Mouse (Mus musculus) erythroblast, embryonic 14.5 days (primary cell): ENCODE measurements around the gene Utp3. TPM values are rescaled to one million over a fixed set of nuclear protein-coding genes. Genes with fewer than 3 reads are reported as not detected.
"Not testable (repeated sequence)": the region's sequence is repeated elsewhere in the genome, so short reads cannot be mapped to it uniquely, and the experiment has no call there.

Experiments used
- H3K27me3 ChIP-seq: 2 replicates; pipeline ENCODE4 v1.6.1; 2012; ENCODE audit warnings: inconsistent platforms; ENCODE audit not compliant: control insufficient read depth
- H3K36me3 ChIP-seq: 2 replicates; pipeline ENCODE4 v1.6.1; 2012; ENCODE audit warnings: mild to moderate bottlenecking, inconsistent platforms; ENCODE audit not compliant: control insufficient read depth
- H3K4me1 ChIP-seq: 2 replicates; pipeline ENCODE4 v1.6.1; 2012; ENCODE audit warnings: inconsistent platforms; ENCODE audit not compliant: control insufficient read depth
- H3K4me3 ChIP-seq: replicated peaks from 2 replicates; pipeline ENCODE3; 2012; ENCODE audit warnings: moderate library complexity, mild to moderate bottlenecking, inconsistent platforms
- H3K9me3 ChIP-seq: 2 replicates; pipeline ENCODE4 v1.6.1; 2012; ENCODE audit warnings: low read length, inconsistent platforms, mixed read lengths; ENCODE audit not compliant: control insufficient read depth
- GATA1 ChIP-seq: IDR thresholded peaks from 2 replicates; pipeline ENCODE4 v1.6.1; 2012; ENCODE audit warnings: low read length, inconsistent platforms, mixed read lengths
- TAL1 ChIP-seq: IDR thresholded peaks from 3 replicates; pipeline ENCODE4 v1.6.1; 2012; ENCODE audit warnings: low read length, inconsistent platforms, mixed read lengths
- polyA plus RNA-seq: library from polyadenylated mRNA; stranded (reverse); fragments of >175 nt; gene quantifications from 2 replicates; pipeline ENCODE4 v1.2.3, GENCODE M21; 2012

Gene Utp3
- polyA plus RNA-seq: 4.7 and 6.2 TPM in 2 replicates

DNA sequence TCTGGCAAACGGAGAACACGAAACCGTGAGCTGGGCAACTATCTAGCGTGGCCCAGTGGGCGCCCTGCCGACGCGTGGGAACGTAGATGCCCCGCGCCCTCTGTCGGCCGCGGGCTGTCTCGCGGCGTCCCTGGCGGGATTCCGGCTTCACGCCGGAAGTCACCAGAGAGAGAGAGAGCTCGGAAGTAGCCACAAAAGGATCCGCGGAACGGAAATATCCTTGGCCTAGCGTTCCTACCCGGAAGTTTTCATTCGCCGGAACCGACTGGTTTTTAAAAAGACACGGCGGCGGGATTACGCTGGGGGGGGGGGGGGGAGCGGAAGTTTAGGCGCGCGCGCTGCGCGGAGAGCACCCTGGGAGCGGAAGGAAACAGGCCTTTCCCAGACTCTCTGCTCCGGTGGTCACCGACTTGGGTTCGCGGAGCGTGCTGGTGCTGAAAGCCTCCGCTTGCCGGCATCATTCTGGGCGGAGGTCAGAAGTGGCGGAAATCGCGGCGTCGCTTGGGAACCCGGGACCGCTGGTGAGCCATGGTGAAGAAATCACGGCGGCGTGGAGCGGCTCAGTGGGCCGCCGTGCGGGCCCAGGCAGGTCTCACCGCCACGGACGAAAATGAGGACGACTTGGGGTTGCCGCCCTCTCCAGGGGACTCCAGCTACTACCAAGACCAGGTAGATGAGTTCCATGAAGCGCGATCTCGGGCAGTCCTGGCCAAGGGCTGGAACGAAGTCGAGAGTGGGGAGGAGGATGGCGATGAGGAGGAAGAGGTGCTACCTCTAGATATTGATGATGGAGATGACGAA lies at the start of gene Utp3:
TSS of gene Utp3 (plus strand) at position 377 of the 801 bp plus-strand sequence.
- Histone ChIP-seq H3K4me1 (peaks cover 30% of the 10 kb centered on the region), H3K27me3 (no peaks in the 10 kb centered on the region), H3K4me3 (peak within 1 kb of the TSS; percentile 74), H3K36me3 (peaks cover 14% of the 10 kb centered on the region), H3K9me3 (no peaks in the 10 kb centered on the region)
- TF ChIP-seq GATA1: 0 out of 2 replicates have a peak, but pooled peaks have one; percentile 6
- no peak for TF ChIP-seq TAL1

DNA sequence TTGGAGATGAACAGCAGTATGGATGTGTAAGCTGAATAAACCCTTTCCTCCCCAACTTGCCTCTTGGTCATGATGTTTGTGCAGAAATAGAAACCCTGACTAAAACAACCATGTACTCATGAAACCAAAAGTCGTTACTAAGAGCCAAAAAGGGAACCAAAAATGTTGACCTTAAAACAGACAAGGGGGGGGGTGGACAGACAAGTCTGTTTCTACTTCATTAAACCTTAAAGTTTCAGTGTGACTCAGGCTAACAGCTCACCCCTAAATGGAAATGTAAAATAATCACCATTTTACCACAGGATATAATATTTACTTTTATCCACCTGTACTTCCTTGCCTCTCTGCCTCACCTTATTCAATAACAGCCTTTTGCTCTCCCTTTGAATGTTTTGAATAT lies 45.7 kb upstream of the Utp3 start:
- Histone ChIP-seq H3K4me3 (no peak overlapping the region), H3K4me1 (no peaks in the 10 kb centered on the region), H3K9me3 (no peaks in the 10 kb centered on the region), H3K27me3 (peaks cover 2% of the 10 kb centered on the region; the same call in 1 of the 2 replicates), H3K36me3 (no peaks in the 10 kb centered on the region)
- TF ChIP-seq TAL1: no peak

DNA sequence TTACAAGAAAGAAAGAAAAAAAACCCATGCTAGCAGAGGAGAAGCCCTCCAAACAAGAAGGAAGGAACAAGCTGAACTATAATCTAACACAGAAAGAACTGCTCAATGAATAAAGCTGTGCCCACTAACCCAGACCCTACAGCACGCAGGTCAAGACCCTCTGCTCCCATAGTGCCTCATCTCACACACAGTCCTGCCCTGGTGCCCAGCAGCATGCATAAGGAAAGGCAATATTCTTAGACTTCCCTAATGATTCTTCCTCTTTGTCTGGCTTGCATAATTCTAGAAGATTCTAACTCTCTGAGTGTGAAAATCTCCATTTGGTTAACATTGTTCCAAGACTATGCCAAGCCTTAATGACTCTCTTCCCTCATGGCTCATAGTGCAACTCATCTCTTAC lies 45.3 kb upstream of the Utp3 start:
- peaks cover 2% of the 10 kb centered on the region; the same call in 1 of the 2 replicates for H3K27me3 ChIP-seq
- TF ChIP-seq GATA1 (no peak), TAL1 (no peak)

DNA sequence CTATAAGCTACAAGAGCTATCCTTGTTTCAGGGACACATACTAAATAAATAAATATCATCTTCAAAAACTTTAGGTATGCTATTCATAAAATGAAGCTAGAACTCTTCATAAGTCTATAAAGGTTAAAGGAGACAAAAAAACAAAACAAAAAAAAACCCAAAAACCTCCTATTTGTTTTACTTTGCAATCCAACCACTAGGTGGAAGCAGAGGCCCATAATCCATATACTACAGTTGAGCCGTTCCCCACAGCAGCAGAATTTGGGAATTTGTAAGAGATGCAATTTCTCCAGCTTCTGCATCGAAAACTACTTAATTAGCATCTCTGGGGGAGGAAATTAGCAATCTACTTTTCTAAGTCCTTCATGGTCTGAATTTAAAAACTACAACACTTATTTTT lies 35.0 kb upstream of the Utp3 start:
- Histone ChIP-seq H3K4me3 (no peak overlapping the region), H3K4me1 (no peaks in the 10 kb centered on the region), H3K36me3 (no peaks in the 10 kb centered on the region), H3K9me3 (no peaks in the 10 kb centered on the region), H3K27me3 (no peaks in the 10 kb centered on the region)
- TF ChIP-seq GATA1 (no peak), TAL1 (no peak)

More for the DNA sequence above, 45.3 kb upstream of the Utp3 start:
- H3K4me1 ChIP-seq: no peaks in the 10 kb centered on the region
- H3K9me3 ChIP-seq: no peaks in the 10 kb centered on the region
- H3K36me3 ChIP-seq: no peaks in the 10 kb centered on the region
- no peak overlapping the region for H3K4me3 ChIP-seq

DNA sequence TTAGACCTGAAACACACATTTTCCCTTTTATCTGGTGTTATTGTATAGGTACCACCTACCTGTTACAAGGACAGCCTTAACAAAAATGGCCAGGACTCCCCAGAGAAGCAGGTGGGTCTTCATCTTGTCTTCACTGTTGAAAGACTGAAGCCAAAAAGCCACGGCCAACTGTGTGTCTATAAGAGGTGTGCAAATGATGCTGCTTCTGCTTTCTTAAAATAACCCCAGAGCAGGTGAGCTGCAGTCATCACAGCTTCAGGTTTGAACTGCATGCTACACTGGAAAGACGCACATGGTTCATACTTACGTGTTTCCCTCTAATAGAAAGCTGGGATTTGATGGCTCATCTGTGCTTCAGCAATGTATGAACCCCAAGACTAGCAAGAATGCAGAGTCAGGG lies 26.6 kb upstream of the Utp3 start, which contains the start of gene Jchain:
TSS of gene Jchain (minus strand) at position 235 of the 400 bp plus-strand sequence.
- TF ChIP-seq GATA1: no peak
- no peak for TF ChIP-seq TAL1
- Histone ChIP-seq H3K4me1 (no peaks in the 10 kb centered on the region), H3K27me3 (no peaks in the 10 kb centered on the region), H3K36me3 (no peaks in the 10 kb centered on the region), H3K9me3 (no peaks in the 10 kb centered on the region), H3K4me3 (no peak within 1 kb of the TSS)

DNA sequence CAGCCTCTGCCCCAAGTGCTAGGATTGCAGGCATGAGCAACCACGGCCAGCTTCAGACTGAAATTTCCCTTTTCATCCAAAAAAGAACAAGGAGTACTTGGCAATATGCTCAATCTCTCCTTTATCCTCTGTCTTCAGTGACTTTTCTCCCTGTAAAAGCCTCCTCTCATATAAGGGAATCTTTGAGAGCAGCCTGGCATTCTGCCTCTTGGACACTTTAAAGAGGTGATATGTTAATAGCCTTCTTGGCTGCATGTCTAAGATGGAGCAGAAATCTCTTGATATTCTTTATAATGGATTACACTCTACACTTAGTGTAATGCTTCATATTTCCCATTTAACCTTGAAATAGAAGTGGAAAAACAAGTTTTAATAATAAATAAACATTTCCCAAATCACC lies 23.4 kb upstream of the Utp3 start:
- Histone ChIP-seq H3K4me3 (no peak overlapping the region), H3K4me1 (no peaks in the 10 kb centered on the region), H3K27me3 (no peaks in the 10 kb centered on the region), H3K9me3 (no peaks in the 10 kb centered on the region), H3K36me3 (no peaks in the 10 kb centered on the region)
- no peak for TF ChIP-seq TAL1
- no peak for TF ChIP-seq GATA1

DNA sequence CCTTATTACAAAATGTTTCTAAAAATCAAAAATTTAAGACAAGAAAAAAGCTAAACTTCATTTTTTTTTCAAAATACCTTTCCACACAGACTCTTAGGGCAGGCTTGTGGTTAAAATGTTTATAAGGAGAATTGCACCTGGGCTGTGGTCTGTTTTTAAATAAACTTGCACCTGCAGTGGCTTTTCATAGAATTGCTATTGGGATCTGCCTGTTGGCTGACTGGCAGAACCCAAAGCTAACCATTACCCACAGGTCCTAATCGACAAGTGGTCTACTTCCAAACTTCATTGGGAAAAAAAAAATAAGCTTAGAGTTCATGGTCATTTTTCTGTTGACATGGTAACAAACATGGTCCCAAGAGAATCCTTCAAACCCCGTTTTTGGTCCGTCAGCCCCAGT lies 19.6 kb upstream of the Utp3 start:
- Histone ChIP-seq H3K27me3 (no peaks in the 10 kb centered on the region), H3K4me3 (no peak overlapping the region), H3K36me3 (no peaks in the 10 kb centered on the region), H3K9me3 (no peaks in the 10 kb centered on the region), H3K4me1 (no peaks in the 10 kb centered on the region)
- TF ChIP-seq TAL1: no peak
- no peak for TF ChIP-seq GATA1

DNA sequence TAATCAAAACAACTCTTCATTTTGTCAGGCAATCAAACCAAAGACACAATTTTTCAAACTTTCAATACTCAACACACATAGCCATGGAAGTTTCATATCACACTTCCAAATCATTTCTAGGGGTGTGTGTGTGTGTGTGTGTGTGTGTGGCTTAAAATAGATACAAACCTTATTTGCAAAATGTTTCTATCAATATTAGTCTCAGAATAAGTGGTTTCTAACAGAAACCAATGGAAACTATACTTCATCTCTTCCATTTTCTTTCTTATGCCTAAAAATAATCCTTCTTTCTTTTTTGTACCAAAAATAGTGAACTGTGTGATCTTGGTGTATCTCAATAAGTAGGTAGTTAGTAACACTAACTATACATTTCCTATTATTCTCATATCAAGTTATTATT lies 13.4 kb upstream of the Utp3 start:
- no peaks in the 10 kb centered on the region for H3K9me3 ChIP-seq

DNA sequence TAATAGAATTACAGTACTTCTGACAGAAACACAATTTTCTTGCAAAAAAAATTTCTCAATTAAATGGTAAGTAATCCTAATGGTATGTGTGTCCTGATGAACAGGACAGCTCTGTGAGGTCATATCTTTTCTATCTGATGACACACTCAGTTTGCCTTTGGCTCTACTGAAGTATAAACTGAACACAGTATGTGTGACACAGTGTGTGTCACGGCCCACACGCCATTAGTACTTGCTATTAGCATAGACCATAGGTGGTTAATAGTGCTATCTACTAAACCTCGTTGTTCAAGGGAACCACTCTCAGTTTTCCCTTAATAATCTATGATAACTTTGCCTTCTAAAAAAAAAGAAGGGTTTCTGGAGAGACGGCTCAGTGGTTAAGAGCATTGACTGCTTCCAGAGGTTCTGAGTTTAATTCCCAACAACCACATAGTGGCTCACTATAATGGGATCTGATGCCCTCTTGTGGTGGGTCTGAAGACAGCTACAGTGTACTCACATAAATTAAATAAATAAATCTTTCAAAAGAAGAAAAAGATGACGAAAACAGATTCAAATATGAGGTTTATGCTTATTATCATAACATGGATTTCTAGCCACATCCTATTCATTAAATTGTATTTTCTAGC lies 11.5 kb upstream of the Utp3 start:
- H3K4me1 ChIP-seq: no peaks in the 10 kb centered on the region
- no peaks in the 10 kb centered on the region for H3K27me3 ChIP-seq
- no peak overlapping the region for H3K4me3 ChIP-seq
- H3K36me3 ChIP-seq: no peaks in the 10 kb centered on the region
- H3K9me3 ChIP-seq: no peaks in the 10 kb centered on the region
- TF ChIP-seq TAL1 (no peak), GATA1 (no peak)

More for the DNA sequence above, 13.4 kb upstream of the Utp3 start:
- H3K36me3 ChIP-seq: no peaks in the 10 kb centered on the region
- H3K4me3 ChIP-seq: no peak overlapping the region
- H3K27me3 ChIP-seq: no peaks in the 10 kb centered on the region
- no peaks in the 10 kb centered on the region for H3K4me1 ChIP-seq
- TF ChIP-seq GATA1 (no peak), TAL1 (no peak)

DNA sequence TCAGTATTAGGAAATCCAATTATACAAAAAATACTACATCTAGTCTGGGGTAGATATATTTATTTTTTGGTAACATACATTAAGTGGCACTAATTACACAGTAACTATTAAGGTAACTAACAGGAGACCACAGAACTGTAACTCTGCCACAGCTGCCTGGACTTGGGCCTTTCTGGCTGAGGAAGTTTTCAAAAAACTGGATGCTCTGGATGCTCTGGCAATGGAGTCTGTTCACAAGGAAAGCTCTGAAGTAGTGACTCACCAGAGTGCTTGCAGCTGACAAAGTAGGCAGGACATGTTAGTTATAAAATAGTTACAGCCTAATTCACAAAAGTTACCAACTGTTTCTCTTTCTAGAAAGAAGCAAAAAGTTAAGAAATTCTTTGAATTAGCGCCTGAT lies 9.9 kb upstream of the Utp3 start:
- H3K36me3 ChIP-seq, H3K4me1 ChIP-seq, H3K9me3 ChIP-seq, H3K27me3 ChIP-seq, H3K4me3 ChIP-seq: not testable (repeated sequence)
